Mouse (Mus musculus) ES-Bruce4 (cell line): ENCODE data around the gene Pnrc2. TPM values are rescaled to one million over a fixed set of nuclear protein-coding genes. Genes with fewer than 3 reads are reported as not detected.

Source experiments
- H3K27ac ChIP-seq: 2 replicates; pipeline ENCODE4 v1.5.1; 2012; ENCODE audit warnings: low read length, inconsistent platforms; ENCODE audit not compliant: insufficient read depth
- H3K27me3 ChIP-seq: 2 replicates; pipeline ENCODE4 v1.6.1; 2012; ENCODE audit warnings: mild to moderate bottlenecking, low read length, inconsistent platforms; ENCODE audit not compliant: control insufficient read depth, poor library complexity, insufficient read depth, severe bottlenecking
- H3K36me3 ChIP-seq: 2 replicates; pipeline ENCODE4 v1.6.1; 2012; ENCODE audit warnings: inconsistent platforms, mild to moderate bottlenecking, low read length, moderate library complexity; ENCODE audit not compliant: control insufficient read depth, poor library complexity, insufficient read depth, severe bottlenecking
- H3K4me1 ChIP-seq: one replicate; pipeline ENCODE4 v1.8.1; 2011; ENCODE audit warnings: low read length; ENCODE audit not compliant: control insufficient read depth, insufficient read depth
- H3K4me3 ChIP-seq: 2 replicates; pipeline ENCODE4 v1.5.1; 2011; ENCODE audit warnings: low read depth, mild to moderate bottlenecking, low read length
- H3K9ac ChIP-seq: 2 replicates; pipeline ENCODE4 v1.6.1; 2012; ENCODE audit warnings: low read depth, mild to moderate bottlenecking, inconsistent platforms; ENCODE audit not compliant: poor library complexity, severe bottlenecking
- H3K9me3 ChIP-seq: replicated peaks from 2 replicates; pipeline ENCODE4 v1.6.1; 2012; ENCODE audit warnings: mild to moderate bottlenecking, low read length, inconsistent platforms; ENCODE audit not compliant: control insufficient read depth, poor library complexity, insufficient read depth, severe bottlenecking
- CTCF ChIP-seq: IDR thresholded peaks from one replicate; pipeline ENCODE4 v1.8.1; 2011; ENCODE audit warnings: low read depth, low read length
- EP300 ChIP-seq: IDR thresholded peaks from 2 replicates; pipeline ENCODE4 v1.6.1; 2011; ENCODE audit warnings: low read depth, low read length; ENCODE audit not compliant: insufficient read depth
- POLR2A ChIP-seq: IDR thresholded peaks from one replicate; pipeline ENCODE4 v1.8.1; 2011; ENCODE audit warnings: low read length; ENCODE audit not compliant: insufficient read depth
- polyA plus RNA-seq: library from polyadenylated mRNA; stranded (reverse); fragments of >200 nt; gene quantifications from 2 replicates; pipeline ENCODE4 v1.2.4, GENCODE M21; 2011; ENCODE audit warnings: low read depth; ENCODE audit not compliant: missing spikeins, insufficient read depth, insufficient read length

Pnrc2 gene
- polyA plus RNA-seq, 1 experiment: 84.4 TPM

DNA sequence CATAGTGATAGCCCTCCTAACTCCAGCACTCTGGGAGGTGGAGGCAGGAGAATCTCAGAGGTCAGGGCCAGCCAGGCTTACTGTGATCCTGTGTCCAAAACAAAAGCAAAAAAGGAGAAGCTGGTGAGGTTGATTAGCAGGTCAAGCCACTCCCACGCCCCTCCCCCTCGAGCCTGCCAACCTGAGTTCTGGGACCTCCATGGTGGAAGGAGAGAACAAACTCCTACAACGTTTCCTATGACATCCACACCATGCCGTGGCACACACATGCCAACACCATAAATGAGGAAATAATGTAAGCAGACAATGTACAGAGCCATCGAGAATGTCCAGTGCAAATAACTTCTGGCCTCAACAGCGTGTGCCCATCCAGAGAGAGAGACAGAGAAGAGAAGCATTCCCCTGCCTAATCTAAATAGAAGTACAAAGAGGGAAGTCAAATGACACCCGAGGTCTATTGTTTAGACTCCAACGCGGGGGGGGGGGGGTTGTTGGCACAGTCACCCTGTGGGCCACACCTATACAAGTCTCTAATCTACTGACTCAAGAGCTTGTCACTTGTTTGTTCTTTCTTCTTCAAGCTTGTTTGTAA is 2.4 kb upstream of the Pnrc2 start:
- peak overlapping the region; percentile 13; the same call in 1 of the 2 replicates for H3K9ac ChIP-seq
- peaks cover 5% of the 10 kb centered on the region for H3K4me1 ChIP-seq
- H3K36me3 ChIP-seq: peaks cover 16% of the 10 kb centered on the region
- no peak overlapping the region for H3K4me3 ChIP-seq
- no peak for TF ChIP-seq POLR2A
- no peak for TF ChIP-seq CTCF
- no peak for TF ChIP-seq EP300
- H3K27ac ChIP-seq: peak overlapping the region; percentile 61
- no peaks in the 10 kb centered on the region for H3K27me3 ChIP-seq
- H3K9me3 ChIP-seq: no peaks in the 10 kb centered on the region

DNA sequence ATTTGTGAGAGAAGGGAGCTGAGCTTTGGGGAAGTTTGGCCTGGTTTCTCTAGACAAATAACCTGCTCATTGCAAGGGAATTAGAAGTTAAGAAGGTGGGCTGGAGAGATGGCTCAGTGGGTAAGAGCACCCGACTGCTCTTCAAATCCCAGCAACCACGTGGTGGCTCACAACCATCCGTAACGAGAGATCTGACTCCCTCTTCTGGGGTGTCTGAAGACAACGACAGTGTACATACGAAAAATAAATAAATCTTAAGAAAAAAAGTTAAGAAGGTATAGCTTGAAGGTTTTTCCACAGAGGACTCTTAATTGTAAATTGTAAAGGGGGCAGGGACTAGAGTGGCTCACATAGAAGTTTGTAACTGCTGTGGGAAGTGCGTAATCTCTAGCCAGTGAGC is 1.9 kb upstream of the Pnrc2 start:
- TF ChIP-seq EP300 (no peak), CTCF (no peak), POLR2A (no peak)
- H3K9me3 ChIP-seq: no peaks in the 10 kb centered on the region
- H3K27me3 ChIP-seq: no peaks in the 10 kb centered on the region
- peaks cover 22% of the 10 kb centered on the region for H3K36me3 ChIP-seq
- no peak overlapping the region for H3K4me3 ChIP-seq
- peak overlapping the region; percentile 59; the same call in 1 of the 2 replicates for H3K27ac ChIP-seq
- 0 out of 2 replicates have a peak overlapping the region, but pooled peaks have one; percentile 13 for H3K9ac ChIP-seq
- H3K4me1 ChIP-seq: peaks cover 4% of the 10 kb centered on the region

DNA sequence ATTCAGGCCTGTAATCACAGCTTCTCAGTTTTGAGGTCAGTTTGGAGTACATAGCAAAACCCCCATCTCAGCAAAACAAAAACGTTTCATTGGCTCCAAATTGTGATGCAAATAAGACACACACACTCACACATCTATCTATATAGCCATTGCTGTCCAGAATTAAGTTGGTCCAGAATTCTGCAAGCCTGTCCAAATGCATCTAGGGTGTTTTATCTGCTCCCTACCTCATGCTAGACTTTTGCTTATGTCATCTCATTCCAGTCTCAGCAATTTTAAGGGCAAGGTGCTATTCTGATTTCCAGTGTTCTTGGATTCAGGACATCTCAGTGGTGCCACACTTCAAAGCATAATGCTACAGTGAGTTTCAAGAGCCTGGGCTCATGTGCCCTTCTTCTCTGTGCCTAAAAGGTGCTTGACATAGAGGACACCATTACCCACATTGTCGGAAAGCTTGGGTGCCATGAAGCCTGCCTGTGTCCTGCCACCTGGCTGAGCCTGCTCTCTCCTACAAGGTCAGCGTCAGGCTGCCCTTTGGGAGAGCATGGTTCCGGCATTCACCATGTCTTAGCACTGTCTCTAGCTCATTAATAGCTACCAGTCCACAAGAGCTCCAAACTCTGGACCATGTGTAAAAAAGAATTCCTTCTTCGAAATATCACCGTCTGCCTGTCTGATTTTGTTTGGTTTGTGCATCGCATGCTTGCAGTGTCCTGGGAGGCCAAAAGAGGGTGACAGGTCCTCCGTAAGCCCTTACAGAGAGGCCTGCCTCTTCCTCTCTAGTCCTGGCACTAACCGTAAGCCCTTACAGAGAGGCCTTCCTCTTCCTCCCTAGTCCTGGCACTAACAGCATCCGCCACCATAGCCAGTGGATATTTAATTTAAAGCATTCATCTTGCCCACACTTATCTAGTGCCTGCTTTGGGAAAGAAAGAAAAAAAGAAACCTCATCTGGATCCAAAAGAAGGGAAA is 1.2 kb upstream of the Pnrc2 start:
- no peak for TF ChIP-seq EP300
- no peak for TF ChIP-seq CTCF
- TF ChIP-seq POLR2A: no peak
- Histone ChIP-seq H3K4me3 (no peak overlapping the region), H3K27ac (peak overlapping the region; percentile 54; the same call in 1 of the 2 replicates), H3K9ac (peak overlapping the region; percentile 87), H3K36me3 (peaks cover 26% of the 10 kb centered on the region), H3K4me1 (peaks cover 3% of the 10 kb centered on the region), H3K27me3 (no peaks in the 10 kb centered on the region), H3K9me3 (no peaks in the 10 kb centered on the region)

DNA sequence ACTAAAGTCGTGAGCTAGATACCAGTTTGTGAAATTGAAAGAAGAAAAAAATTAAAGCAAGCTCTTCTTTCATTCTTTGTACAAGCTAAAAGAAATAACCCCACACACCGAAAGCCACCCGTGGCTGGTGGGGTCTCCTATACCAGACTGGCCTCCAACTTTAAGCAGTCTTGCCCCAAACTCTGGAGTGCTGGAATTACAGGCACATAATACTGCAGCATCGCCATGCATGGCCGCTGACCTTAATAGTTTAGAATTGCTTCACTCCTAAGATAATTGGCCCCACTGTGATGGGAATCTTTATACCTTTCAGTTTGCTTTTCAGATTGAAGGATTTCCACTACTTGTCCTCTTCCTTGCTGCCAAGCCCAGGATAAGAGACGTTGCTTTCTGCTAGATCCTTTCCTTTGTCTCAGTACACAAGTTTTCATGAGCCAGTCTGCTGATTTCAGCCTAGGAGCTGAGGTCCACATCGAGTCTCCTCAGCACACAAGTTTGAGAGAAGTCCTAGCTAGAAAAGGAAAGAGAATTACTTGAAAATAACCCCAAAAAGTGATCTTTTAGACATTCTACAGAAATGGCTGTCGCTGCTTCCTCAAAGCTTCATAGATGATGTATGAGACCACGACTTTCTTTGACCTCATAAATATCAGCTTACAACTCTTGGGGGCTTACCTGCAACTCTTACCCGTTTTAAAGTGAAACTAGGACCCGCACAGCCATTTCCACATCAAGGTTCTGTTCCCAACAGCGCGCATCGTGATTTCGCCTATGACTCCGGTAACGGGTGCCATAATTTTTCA is 860 bp downstream of the Pnrc2 start:
- H3K27ac ChIP-seq: peak overlapping the region; percentile 77
- H3K9me3 ChIP-seq: no peaks in the 10 kb centered on the region
- TF ChIP-seq POLR2A: no peak
- no peak for TF ChIP-seq CTCF
- H3K27me3 ChIP-seq: no peaks in the 10 kb centered on the region
- H3K4me1 ChIP-seq: peaks cover 3% of the 10 kb centered on the region
- H3K9ac ChIP-seq: peak overlapping the region; percentile 87
- H3K4me3 ChIP-seq: peak overlapping the region; percentile 85
- peaks cover 36% of the 10 kb centered on the region for H3K36me3 ChIP-seq

DNA sequence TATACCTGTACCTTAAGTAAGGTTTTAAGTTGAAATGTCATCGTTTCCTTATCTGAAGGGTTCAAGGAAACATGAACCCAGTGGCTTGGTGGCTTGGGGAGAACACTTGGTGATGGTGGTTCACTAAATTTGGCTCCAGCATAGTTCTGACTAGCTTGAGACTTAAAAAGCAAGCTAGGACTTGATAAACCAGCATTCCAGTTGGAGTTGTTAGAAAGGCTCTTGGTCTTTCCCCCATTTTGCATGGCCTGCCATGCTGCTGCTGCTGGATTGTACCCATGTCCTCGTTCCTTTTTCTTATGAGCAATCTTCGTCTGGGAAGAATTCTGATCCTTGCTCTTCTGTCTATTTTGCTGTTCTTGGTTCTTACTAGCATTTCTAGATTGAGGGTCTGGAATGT is 1.6 kb downstream of the Pnrc2 start:
- H3K27me3 ChIP-seq: no peaks in the 10 kb centered on the region
- no peak overlapping the region for H3K27ac ChIP-seq
- peaks cover 36% of the 10 kb centered on the region for H3K36me3 ChIP-seq
- peak overlapping the region; percentile 87 for H3K9ac ChIP-seq
- H3K4me1 ChIP-seq: peaks cover 3% of the 10 kb centered on the region
- no peaks in the 10 kb centered on the region for H3K9me3 ChIP-seq
- TF ChIP-seq CTCF (no peak), EP300 (no peak), POLR2A (no peak)
- no peak overlapping the region for H3K4me3 ChIP-seq
